Mouse (Mus musculus) A20 (cell line): ENCODE measurements around the gene Nr2c1.
A peak's percentile ranks its signal among the peaks of the same experiment; 100 is the strongest.

Experiments
- DNase-seq: peaks from one replicate; pipeline ENCODE4 v3.0.0-alpha.2; 2011; ENCODE audit warnings: low read depth, low spot score

The Nr2c1 gene

DNA sequence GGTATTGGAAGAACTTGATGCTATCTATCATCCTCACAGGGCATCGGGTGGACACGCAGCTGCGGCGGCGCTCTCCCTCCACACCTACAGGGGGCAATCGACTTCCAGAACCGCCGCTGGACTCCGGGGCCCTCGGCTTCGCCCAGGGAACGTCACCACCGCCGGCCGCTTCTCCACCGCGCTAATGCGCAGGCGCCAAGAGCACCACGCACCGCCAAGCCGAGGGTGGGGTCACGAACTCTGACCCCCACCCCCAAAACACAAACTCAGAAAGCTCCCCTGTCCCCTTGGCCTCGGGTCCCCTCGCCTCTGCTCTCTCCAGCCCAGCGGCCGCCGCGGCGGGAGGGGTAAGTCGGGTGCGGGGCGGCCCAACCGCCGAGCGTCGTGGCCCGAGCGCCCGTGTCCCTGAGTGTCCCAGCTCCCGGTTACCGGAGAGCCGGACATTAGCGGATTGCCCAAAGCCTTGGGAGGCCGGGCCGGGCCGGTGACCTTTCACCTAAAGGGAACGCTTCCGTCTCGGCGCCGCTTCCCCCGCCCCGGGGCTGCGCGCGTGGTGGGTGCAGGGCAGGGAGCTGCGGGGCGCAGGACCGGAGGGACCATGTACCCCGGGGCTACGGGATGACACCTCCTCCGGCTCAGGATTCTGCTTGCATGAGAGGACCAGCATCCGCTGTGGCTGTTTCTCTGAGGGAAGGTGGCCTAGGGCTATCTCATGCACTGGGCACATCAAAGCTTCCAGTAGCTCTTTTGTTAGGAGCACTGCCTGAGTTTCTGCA is at the start of gene Nr2c1:
Nr2c1 (plus strand) TSS at position 268 of the 776 bp plus-strand sequence.
- peak; percentile 92 for DNase-seq

DNA sequence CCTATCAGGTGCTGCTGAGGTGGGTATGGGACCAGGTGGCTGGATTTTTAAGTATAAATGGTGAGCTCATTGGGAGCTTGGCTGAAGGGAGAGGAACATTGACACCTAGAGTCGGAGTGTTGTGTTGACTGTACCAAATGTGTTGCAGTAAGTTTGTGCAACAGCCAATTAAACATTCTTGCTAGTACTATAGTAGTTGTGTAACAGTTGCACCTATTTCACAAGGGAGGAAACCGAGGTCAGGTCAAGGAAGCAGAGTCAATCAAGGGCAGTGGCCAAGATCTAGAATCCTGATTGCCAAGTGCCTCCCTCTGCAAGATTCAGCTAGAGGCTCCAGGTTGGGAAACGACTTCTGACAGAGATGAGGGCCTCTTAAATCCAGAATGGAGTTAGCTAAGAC is 49.7 kb upstream of the Nr2c1 start:
- DNase-seq = no peak

DNA sequence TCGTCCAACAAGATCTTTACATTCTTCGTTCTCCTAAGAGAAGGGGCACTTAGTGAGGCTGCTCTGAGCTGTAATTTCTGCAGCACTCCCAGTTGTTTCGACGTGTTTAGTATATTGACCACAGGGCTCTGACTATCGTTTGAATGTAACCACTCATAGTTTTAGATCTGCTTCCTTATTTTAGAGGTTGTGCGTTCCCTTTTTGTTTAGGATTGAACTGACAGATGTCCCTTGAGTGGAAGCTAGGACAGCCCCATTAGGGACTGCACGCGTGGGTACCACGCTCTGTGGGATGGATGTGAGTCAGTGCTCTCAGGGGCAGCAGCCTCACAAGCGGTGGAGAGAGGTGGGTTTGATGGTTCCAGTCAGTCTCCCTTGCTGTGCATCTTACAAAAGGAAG is 42.3 kb upstream of the Nr2c1 start:
- no peak for DNase-seq

DNA sequence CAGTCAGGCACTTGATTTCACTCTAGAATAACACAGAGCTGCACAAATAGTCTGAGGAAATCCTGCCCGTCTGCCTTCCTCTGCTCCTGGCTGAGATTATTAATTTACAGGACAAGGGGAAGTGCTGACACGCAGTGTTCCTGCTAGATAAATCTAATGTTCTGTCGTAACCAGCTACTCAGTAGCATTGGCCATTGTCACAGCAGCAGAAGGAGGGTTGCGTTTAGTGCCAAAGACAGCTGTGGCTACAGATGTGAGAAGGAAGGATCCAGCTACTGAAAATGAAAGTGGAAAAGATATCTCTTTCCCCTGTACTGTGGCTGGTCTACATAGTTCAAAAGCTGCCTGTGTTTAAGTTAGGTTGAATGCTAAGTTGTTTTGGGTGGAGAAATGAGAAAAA is 40.7 kb upstream of the Nr2c1 start:
- DNase-seq = no peak

DNA sequence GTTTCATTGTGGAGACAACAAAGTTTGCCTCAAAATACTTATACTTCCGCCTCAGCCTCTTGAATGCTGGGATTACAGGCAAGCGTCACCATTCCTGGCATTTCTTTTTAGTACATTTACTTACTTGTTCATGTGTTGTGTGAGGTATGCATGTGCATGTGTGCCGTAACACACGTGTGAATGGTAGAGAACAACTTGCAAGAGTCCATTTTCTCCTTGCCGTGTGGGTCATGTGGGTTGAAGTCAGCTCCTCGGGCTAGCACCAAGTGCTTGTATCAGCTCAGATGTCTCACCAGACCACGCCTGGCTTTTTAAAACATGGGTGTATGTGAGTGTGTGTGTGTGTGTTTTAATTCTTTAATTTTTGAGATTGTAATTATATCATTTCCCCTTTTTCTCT is 40.2 kb upstream of the Nr2c1 start:
- DNase-seq = no peak

DNA sequence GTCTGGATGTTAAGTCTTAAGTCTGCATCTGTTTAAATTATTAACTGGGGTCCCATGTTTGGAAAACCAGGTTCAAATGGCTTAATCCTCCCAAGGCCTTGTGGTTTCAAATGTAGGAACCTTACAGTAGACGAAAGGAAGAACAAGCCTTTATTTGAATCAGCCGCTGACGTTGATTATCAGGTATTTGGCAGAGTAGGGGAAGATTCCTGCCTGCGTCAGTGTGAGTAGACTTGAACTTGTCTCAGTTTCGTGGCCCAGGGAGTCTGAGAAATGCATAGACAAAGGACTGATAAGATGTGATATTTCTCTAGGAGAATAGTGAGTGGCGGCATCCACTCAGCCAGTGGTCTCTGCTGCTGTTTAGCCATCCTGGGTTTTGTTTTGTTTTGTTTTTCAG is 39.0 kb upstream of the Nr2c1 start:
- no peak for DNase-seq

DNA sequence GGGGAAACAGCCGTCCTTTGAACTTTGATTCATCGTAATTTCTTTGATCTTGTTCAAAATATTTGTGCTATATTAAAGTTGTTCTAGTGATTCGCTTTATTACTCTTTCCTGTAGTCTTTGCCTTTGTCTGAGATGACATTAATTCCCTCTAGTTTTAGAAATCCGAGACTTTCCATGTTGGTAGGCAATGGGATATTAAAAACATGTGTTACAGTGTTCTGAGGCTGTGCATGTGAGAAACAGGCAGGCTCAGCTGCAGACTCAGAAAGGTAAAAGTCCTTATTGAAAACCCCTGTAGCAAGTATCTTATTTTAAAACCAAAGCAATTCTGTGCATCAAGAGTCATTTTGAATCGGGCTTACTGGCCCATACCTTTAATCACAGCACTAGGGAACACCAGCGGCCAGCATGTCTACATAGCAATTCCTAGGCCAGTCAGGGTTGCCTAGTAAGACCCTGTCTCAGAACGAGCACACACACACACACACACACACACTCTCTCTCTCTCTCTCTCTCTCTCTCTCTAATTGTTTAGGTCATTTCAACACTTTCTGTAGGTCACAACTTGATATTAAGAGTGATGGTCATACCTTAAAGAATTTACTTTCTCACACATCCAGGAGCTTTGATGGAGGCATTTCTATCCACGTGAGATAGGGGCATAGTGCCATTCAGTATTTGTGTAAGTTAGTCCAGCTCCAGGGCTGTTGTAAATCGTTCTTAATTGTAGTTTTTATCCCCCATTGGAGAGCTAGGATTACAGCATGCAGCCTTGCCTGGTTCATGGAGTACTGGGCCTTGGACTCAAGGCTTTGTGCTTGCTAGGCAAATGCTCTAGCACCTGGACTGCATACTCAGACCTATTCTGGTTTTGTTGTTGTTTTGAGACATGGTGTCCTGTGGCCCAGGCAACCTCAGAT is 36.7 kb upstream of the Nr2c1 start:
- DNase-seq = no peak

DNA sequence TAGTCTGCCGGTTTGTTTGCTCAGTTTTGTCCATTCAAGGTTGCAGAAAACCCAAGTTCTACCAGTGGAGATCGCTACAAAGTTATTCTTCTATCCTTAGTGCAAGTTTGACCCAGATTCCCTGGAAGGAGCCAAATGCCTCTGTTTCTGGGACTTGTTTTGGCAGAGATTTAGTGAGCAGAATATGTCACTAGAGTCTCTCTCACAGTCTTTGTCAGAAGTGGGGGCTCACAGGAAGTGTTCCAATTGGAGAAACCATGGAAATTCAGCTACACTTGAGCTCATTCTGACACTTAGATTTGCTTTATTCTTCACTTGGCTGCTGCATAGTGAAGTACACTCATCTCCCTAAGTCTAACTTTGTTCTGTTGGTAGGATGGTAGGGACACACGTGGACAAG is 35.6 kb upstream of the Nr2c1 start:
- no peak for DNase-seq

DNA sequence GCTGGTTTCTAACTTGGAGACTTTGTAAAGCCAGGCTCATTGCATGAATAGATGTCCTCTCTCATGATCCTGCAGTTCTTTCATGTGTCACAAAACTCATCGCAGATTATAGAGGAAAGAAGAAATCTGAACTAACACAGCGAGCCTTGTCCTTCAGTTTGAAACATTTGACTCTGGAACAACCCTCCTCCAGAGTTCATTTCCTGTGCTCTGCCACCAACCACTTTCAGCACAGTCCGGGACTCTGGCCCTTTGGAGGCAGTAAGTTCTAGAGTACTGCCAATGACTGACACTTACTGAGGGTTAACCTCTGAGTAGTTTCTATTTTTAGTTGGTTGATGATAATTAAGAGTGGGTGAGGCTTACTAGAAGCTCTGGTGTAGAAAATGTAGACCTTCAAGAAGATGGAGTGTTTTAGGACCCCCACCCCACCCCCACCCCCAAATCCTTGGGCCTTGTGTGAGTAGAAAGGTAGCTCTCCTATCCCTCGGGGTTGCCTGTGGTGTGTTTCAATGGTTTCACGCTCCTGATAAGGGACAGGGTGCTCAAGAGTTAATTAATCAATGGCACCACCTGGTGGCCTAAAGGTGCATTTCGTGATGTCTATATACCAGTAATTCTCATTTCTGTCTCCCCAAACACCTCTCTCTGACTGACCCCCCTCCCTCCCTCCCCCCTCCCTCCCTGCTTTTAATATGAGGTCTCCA is 31.8 kb upstream of the Nr2c1 start:
- peak; percentile 83 for DNase-seq

DNA sequence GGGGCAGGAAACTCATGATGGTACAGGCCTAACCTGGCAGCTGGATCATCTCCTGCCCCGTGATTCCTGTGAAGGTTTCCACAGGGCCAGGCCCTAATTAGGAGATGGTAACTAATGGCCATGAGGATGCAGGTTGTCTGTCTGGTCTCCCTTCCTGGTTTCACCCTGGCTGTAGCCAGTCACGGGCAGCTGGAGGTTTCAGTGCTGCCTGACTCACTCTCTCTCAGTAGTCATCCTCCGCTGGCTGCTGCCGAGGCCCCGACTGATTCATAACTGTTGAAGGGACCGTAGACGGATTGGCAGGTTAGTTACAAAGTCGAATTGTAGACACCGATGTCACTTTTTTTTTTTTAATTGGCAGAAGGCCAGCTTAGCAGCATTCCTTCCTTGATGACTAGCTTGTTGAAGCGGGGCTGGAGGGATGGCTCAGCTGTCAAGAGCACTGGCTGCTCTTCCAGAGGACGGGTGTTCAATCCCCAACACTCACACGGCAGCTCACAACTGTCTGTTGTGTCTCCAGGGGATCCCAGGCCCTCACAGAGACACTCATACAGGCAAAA is 31.0 kb upstream of the Nr2c1 start:
- DNase-seq = no peak

DNA sequence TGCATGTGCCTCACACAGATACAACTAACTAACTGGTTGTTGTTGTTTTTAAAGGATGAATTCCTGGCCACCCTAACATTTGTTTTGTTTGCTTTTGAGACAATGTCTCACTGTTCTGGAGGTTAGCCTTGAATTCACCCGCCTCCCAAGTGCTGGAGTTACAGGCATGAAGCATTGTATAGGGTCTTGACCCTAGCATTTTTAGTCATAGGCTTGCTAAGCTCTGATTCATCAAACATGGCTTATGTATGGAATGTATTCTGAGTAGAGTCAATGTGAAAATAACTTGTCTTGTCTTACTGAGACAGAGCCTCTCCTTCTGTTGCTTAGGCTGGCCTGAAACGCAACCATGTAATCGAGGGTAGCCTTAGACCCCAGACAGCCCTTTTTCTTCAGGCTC is 29.9 kb upstream of the Nr2c1 start:
- DNase-seq = no peak

DNA sequence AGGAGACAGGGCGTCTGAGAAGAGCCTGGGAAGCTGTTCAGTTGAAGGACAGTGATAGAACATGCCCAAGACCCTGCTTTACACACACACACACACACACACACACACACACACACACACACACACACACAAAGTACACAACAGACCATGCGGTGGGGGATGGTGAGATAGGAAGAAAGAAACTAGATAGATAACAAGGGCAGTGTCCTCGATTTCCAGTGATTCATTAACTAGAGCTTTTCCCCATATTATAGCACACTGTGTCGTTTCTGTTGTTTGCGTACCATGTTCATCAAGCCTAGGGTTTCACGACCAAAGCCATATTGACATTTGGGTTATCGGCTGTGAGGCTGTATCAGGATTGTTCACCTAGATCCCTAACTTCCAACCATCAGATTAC is 28.8 kb upstream of the Nr2c1 start:
- DNase-seq = no peak

DNA sequence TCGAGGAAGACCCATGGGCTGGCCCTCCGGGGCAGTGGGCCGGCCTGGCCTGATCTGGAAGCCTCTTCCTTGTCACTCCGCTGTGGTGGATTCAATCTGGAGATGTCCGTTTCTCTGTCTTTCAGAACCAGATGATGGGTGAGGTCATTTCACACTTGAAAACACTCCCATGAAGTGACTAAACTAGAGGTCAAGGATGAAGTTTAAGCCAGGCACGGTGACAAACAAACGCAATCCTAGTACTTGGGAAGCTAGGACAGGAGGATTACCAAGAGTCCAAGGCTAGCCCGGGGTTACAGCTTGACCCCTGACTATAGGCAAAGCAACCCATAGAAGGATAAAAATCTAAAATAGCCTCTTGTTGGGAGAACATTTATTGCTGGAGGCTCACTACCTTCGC is 27.1 kb upstream of the Nr2c1 start:
- DNase-seq = no peak

DNA sequence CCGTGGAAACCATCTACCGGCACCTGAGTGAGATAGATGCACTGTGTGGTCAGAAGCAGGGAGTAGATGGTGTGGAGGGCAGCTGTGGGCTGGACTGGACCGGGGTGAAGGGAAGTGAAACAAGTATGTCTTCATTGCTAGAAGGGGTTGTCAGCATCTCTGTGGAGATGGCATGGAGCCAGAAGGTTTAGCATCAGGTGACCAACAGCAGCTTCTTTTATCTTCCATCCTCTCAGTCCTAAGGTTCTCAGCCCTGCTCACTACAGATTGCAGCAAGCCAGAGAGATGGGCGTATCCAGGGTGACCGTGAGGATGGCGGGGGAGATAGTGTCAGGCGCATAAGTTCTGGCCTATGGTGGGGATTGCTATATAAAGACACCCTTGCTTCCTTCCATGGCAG is 25.2 kb upstream of the Nr2c1 start:
- peak; percentile 79 for DNase-seq

DNA sequence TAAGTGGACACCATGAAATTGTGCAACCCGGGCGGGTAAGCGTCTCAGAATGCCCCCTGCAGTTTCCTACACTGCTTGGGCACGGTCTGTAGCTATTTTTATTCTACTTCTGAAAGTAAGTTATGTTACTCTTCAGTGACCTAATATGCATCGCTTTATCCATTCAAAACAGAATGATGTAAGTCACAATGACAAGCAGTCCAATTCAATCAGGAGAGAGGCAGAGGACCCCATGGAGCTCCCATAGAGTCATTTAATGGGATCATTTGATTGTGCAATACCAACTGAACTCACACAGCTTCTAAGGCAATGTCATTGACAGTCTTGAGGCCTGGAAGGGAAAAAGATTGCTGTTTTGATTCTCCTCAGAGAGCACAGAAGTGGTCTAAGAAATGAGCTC is 24.2 kb upstream of the Nr2c1 start:
- no peak for DNase-seq

DNA sequence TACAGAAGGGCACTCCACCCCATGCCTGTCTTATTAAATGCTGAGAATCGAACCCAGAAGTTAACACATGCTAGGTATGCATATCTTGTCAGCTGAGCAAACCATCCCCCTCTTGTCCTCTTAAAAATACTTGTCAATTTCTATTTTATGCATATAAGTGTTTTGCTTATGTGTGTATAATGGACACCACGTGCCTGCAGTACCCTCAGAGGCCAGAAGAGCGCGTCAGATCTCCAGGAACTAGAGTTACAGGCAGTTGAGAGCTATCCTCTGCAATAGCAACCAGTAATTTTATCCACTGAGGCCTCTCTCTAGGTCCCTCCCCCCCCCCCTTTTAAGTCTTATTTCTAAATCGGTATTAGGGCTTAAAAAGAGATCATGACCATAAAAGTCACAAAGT is 23.4 kb upstream of the Nr2c1 start:
- DNase-seq = no peak

DNA sequence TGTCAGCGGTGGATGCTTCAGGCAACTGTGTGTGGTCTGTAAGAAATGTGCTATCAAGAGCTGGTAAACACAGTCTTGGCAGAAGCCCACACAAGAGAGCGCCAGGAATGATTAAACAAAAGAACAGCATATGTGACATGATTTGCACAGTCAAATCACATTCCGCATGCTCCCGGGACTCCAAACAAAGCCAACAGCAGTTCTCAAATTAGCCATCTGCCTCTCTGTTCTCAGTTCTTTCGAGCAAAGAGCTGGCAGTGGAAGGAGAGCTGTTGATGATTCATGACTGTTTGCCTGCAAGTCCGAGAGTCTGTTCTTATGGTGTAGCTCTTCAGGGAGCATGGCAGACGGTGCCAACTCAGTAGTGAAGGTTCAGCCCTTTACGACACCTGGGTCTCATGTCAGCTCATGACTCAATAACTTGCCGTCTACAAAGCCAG is 18.1 kb upstream of the Nr2c1 start:
- DNase-seq = no peak

DNA sequence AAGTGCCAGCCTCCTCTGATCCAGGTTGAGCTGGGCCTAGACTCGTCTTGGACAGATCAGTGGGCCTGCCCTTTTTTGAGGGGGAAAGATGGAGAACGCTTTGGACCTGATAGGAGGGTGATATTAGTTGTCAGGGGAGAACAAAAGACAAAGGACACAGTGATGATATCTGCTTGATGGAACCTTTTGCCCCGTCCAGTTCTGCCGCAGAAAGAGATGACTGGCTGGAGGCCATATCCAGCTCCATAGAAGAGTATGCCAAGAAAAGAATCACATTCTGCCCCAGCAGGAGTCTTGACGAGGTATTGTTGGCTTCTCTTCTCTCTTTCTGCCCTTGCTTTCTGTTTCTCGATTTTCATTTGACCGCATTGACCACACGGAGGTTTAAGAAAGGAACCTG is 14.7 kb upstream of the Nr2c1 start:
- DNase-seq = no peak

DNA sequence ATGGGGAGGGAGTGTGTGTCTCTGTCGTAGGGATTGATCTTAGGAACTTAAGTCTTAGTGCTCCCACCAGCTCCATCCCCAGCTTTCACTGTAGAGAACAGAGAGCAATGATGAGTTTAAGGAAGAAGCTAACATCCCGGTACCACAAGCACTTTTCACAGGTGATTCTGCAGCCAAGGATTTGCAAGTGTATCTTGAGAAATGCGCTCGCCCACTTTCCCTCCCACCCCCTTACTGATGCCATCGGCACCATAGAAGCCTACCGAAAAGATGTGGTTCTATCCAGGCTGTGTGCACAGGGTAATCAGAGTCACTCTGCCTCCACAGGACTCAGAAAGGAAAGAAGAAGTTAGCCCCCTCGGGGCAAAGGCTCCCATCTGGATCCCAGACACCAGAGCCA is 14.1 kb upstream of the Nr2c1 start:
- DNase-seq = no peak

DNA sequence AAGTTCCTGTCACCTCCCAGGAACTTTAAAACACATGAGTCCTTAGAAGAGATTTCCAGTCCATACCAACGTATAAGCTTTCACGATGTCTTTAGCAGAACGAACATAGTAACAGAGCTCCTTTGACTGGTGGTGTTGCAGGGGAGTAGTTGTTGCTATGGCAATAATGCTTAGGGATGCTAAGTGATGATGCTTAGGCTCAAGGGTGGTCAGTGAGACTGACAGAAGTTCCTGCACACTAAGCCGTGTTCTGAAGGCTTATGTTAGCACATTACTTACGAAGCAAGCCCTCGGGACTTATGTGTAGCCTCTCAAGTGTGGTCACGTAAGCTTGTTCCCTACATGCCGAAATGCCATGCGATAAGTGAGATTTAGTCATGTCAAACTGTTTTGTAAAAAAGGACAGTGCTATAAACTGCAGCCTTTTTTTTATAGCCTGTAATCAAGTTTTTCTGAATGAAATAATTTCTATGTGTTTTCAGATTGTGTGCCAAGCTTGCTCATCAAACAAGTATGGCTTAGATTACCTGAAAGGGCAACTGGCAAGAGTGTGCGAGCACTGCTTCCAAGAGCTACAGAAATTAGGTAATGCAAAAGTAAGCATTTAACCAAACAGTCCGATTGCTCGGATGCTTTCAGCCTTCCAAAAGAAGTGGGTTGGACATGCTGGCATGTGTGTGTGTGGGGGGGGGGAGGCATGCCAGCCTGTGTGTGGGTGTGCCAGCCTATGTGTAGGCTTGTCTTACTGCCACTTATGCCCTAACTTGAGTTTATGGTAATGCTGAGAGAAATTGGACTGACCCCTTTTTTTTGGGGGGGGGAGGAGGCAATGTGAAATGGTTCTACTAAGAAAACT is 13.1 kb upstream of the Nr2c1 start:
- DNase-seq = no peak

DNA sequence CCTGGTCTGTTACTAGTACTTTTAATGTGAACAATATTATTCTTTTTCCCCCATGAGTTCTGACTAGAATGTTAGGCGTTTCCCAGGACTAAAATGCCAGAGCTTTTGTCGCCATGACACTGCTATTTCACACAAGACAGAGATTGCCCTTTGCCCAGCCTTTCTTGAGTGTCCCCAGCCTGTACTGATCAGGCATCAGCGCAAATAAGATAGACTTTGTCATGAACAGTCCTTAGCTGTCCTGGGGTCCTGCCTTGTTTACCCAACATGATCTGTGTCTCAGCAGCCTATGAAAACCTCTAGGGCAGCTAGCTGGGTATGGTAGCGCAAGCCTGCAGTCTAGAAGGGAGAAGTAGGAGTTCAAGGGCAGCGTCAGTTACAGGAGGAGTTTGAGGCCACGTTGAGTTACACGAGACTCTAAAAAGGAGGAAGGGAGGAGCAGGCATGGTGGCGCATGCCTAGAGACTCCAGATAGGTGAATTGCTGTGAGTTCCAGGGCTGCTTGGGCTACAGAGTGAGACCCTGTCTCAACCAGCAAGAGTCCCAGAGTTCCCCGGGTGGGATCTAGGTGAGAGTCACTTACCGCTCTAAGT is 8.8 kb upstream of the Nr2c1 start:
- no peak for DNase-seq
